ENCODE assay signal across 8 mouse cellular contexts in genomic region chr13:43480957-43481858, GRCm38 (mm10). TPM values are rescaled to one million over a fixed set of nuclear protein-coding genes. Genes with fewer than 3 reads are reported as not detected.
DNase-seq lines count a peak whose midpoint lies in the region; ATAC-seq and TF ChIP-seq lines count a peak whose summit lies in the region.

Gene Ranbp9 (minus strand): TSS chr13:43481282.

- intact Hi-C loops in left cerebral cortex, adult 2 months (cut with DNase I): loop anchor here (2.0 to 5.0 kb wide), 4 partner anchors 36 to 298 kb away; partner anchors contain the start of gene Gfod1

- peak within 1 kb of the TSS; percentile 78 for H3K4me3 ChIP-seq in cortical plate, adult 2 months (ENCODE audit: insufficient read depth, low read length)
- H3K4me3 ChIP-seq in left cerebral cortex, adult 2 months: peak within 1 kb of the TSS; percentile 88
- peak within 1 kb of the TSS; percentile 89 for H3K4me3 ChIP-seq in macrophage (ENCODE audit: inconsistent target)

- peak; percentile 45; the same call in 1 of the 2 replicates for TF ChIP-seq POLR2A in cortical plate, adult 2 months (IDR thresholded peaks at IDR 0.05; ENCODE audit: extremely low read depth, insufficient read depth, low read length)

- WGBS in macrophage (ENCODE audit: missing documents): under 1% methylated on average over 112 of the region's 132 CpGs

- peak; percentile 68 for ATAC-seq in activated CD4-positive, CD25-positive, alpha-beta regulatory T cell, adult 4 months

- H3K36me3 ChIP-seq in macrophage (ENCODE audit: inconsistent target): no peaks in the 10 kb centered on the region

- H3K27ac ChIP-seq in cortical plate, adult 2 months (ENCODE audit: insufficient read depth, low read length): peak within 1 kb of the TSS; percentile 97
- H3K27ac ChIP-seq in left cerebral cortex, adult 2 months: peak within 1 kb of the TSS; percentile 95
- H3K27ac ChIP-seq in macrophage: peak within 1 kb of the TSS; percentile 91

- no peak for TF ChIP-seq CTCF in cortical plate, adult 2 months (IDR thresholded peaks at IDR 0.05; ENCODE audit: extremely low read depth, insufficient read depth, low read length)
- peak; percentile 4 for TF ChIP-seq CTCF in left cerebral cortex, adult 2 months (IDR thresholded peaks at IDR 0.05)

- peaks cover 42% of the 10 kb centered on the region for H3K79me2 ChIP-seq in macrophage (ENCODE audit: inconsistent target)

- peak; percentile 81 for DNase-seq in gastrocnemius, postnatal 10 days
- peak; percentile 53 for DNase-seq in hindlimb bud, embryonic 11.5 days (ENCODE audit: extremely low spot score, low read depth, low spot score)
- peak; percentile 78 to 80 for DNase-seq in left cerebral cortex, adult 2 months (ENCODE audit: extremely low spot score in 1 of 2, low spot score in 2 of 2)
- DNase-seq in right cerebral cortex, adult 18-20 months: peak; percentile 82
- DNase-seq in urinary bladder, postnatal 25 days (ENCODE audit: low spot score): peak; percentile 73

- peaks cover 9% of the 10 kb centered on the region for H3K4me1 ChIP-seq in cortical plate, adult 2 months (ENCODE audit: control insufficient read depth, insufficient read depth, low read length)

RNA-seq across cellular contexts. Expression of gene Ranbp9, which starts in this region (rescaled TPM):
- polyA plus RNA-seq in activated CD4-positive, CD25-positive, alpha-beta regulatory T cell, adult 4 months (2017; shearing (Covaris generic)): 10 to 100 TPM; 28.5 to 32.8 TPM
- polyA plus RNA-seq in cortical plate, adult 2 months (2012; rRNA removed): 70.7 and 71.9 TPM in 2 replicates
- 10 to 100 TPM; 38.1 to 43.4 TPM for total RNA-seq in gastrocnemius, postnatal 10 days (2021)
- 100 to 1,000 TPM; 102 to 105 TPM for total RNA-seq in left cerebral cortex, adult 2 months (2021)
- total RNA-seq in macrophage (2018; cell fraction: chromatin; rRNA removed): 100 to 1,000 TPM in 15 of 26 experiments, 10 to 100 TPM in 11; 32.7 to 157 (median 118) TPM
- total RNA-seq in macrophage (2018; cell fraction: cytosol; rRNA removed): 10 to 100 TPM; 33.7 to 62.4 (median 53.4) TPM
- total RNA-seq in macrophage (2018; cell fraction: nucleus; rRNA removed): 100 to 1,000 TPM in 5 of 26 experiments, 10 to 100 TPM in 21; 29.6 to 123 (median 68.1) TPM
- 44.6 to 53.4 TPM (median 47.4 TPM) in 3 replicates for polyA plus RNA-seq in macrophage (2018)

Comparison
In these comparisons a context has a peak if more than half of its experiments do, and no peak if none do; other contexts are left out.
1. Peak in every context shown above with its lines: DNase-seq, ATAC-seq, H3K4me3 ChIP-seq and H3K27ac ChIP-seq.